Mouse (Mus musculus) gastrocnemius, adult 8-10 months (tissue): Measurements from ENCODE around the gene Olfr1129. TPM values are rescaled to one million over a fixed set of nuclear protein-coding genes. Genes with fewer than 3 reads are reported as not detected.
"Not testable (repeated sequence)": the region's sequence is repeated elsewhere in the genome, so short reads cannot be mapped to it uniquely, and the experiment has no call there.

Experiments
- DNase-seq, 2 experiments: peaks; one replicate each; pipeline ENCODE4 v3.0.0; 2022; ENCODE audit warnings: low spot score in 2 of 2
- total RNA-seq, 4 experiments: library from RNA; stranded (reverse); gene quantifications; 2 replicates each; pipeline ENCODE4 v1.2.4; 2022

The Olfr1129 gene
- total RNA-seq: not detected

- not testable (repeated sequence) for DNase-seq
Observed at GRCm38 (mm10) chr2:87573602-87574001, at the start of gene Olfr1129. Gene Olfr1129, plus strand, starts transcription at chr2:87573902.

GRCm38 (mm10) chr2:87525899-87526616, 47.6 kb upstream of the Olfr1129 start:
- DNase-seq: not testable (repeated sequence)

GRCm38 (mm10) chr2:87531496-87531895, 42.2 kb upstream of the Olfr1129 start, which contains the start of gene Olfr153:
Gene Olfr153, plus strand, starts transcription at chr2:87531796.
- DNase-seq: no peak

GRCm38 (mm10) chr2:87534826-87535225, 38.9 kb upstream of the Olfr1129 start:
- no peak for DNase-seq

GRCm38 (mm10) chr2:87545442-87545841, 28.3 kb upstream of the Olfr1129 start, which contains the start of gene Olfr1128:
Gene Olfr1128, minus strand, starts transcription at chr2:87545542.
- DNase-seq: no peak

GRCm38 (mm10) chr2:87605912-87606311, 32.2 kb downstream of the Olfr1129 start, which contains the start of gene Olfr1130:
Gene Olfr1130, plus strand, starts transcription at chr2:87606212.
- not testable (repeated sequence) for DNase-seq

- DNase-seq: no peak
Observed at GRCm38 (mm10) chr2:87626804-87627203, 53.1 kb downstream of the Olfr1129 start, which contains the start of gene Olfr1131. Gene Olfr1131, plus strand, starts transcription at chr2:87627104.

Other genes with a start within 250 kb of the Olfr1129 start
- gene Olfr1120, start 219.1 kb upstream of the Olfr1129 start, total RNA-seq: not detected
- gene Olfr1121, start 204.0 kb upstream of the Olfr1129 start, total RNA-seq: not detected
- not detected for gene Olfr1122, start 188.1 kb upstream of the Olfr1129 start, total RNA-seq
- gene Olfr1123, start 157.3 kb upstream of the Olfr1129 start, total RNA-seq: not detected
- gene Olfr1124, start 143.6 kb upstream of the Olfr1129 start, total RNA-seq: not detected
- gene Olfr1126, start 119.9 kb upstream of the Olfr1129 start, total RNA-seq: not detected
- gene Pramel7, start 76.8 kb upstream of the Olfr1129 start, total RNA-seq: not detected
- not detected for gene Pramel6, start 67.3 kb upstream of the Olfr1129 start, total RNA-seq
- gene Olfr153, start 42.1 kb upstream of the Olfr1129 start, total RNA-seq: not detected
- gene Olfr1128, start 28.4 kb upstream of the Olfr1129 start, total RNA-seq: not detected
- not detected for gene Olfr1130, start 32.3 kb downstream of the Olfr1129 start, total RNA-seq
- not detected for gene Olfr1131, start 53.2 kb downstream of the Olfr1129 start, total RNA-seq
- gene Olfr1132, start 63.6 kb downstream of the Olfr1129 start, total RNA-seq: not detected
- gene Olfr1133, start 73.5 kb downstream of the Olfr1129 start, total RNA-seq: not detected
- gene Olfr1134, start 84.6 kb downstream of the Olfr1129 start, total RNA-seq: not detected
- not detected for gene Olfr1135, start 99.8 kb downstream of the Olfr1129 start, total RNA-seq
- gene Olfr1136, start 120.0 kb downstream of the Olfr1129 start, total RNA-seq: not detected
- not detected for gene Olfr1137, start 139.3 kb downstream of the Olfr1129 start, total RNA-seq
- gene Olfr1138, start 166.1 kb downstream of the Olfr1129 start, total RNA-seq: not detected
- not detected for gene Olfr1140, start 169.8 kb downstream of the Olfr1129 start, total RNA-seq
- gene Olfr1141, start 180.1 kb downstream of the Olfr1129 start, total RNA-seq: not detected
- not detected for gene Olfr152, start 205.6 kb downstream of the Olfr1129 start, total RNA-seq
- gene Olfr1143, start 226.7 kb downstream of the Olfr1129 start, total RNA-seq: not detected
- not detected for gene Olfr1145, start 235.9 kb downstream of the Olfr1129 start, total RNA-seq